Mouse (Mus musculus) testis, adult 2 months (tissue): ENCODE data around the gene Defb43. TPM values are rescaled to one million over a fixed set of nuclear protein-coding genes. Genes with fewer than 3 reads are reported as not detected.

Source experiments
- H3K27ac ChIP-seq: fragments of 200-500 bp; 2 replicates; pipeline ENCODE4 v1.5.1; 2012; ENCODE audit warnings: low read depth, low read length; ENCODE audit not compliant: control insufficient read depth, insufficient read depth
- H3K27me3 ChIP-seq: fragments of 200-500 bp; 2 replicates; pipeline ENCODE4 v1.6.1; 2012; ENCODE audit warnings: mild to moderate bottlenecking, low read length, moderate library complexity; ENCODE audit not compliant: control insufficient read depth, insufficient read depth
- H3K36me3 ChIP-seq: fragments of 200-500 bp; 2 replicates; pipeline ENCODE4 v1.6.1; 2012; ENCODE audit warnings: mild to moderate bottlenecking, low read length; ENCODE audit not compliant: control insufficient read depth, insufficient read depth
- H3K4me1 ChIP-seq: fragments of 200-500 bp; 2 replicates; pipeline ENCODE4 v1.6.1; 2012; ENCODE audit warnings: low read length; ENCODE audit not compliant: control insufficient read depth, insufficient read depth
- H3K4me3 ChIP-seq: fragments of 200-500 bp; 2 replicates; pipeline ENCODE4 v1.5.1; 2012; ENCODE audit warnings: low read depth, mild to moderate bottlenecking, low read length, moderate library complexity, mixed read lengths; ENCODE audit not compliant: control insufficient read depth
- CTCF ChIP-seq: fragments of 200-500 bp; IDR thresholded peaks from 2 replicates; pipeline ENCODE4 v1.5.1; 2012; ENCODE audit warnings: low read depth, mild to moderate bottlenecking, inconsistent platforms, low read length, moderate library complexity; ENCODE audit not compliant: control insufficient read depth, insufficient read depth, insufficient replicate concordance
- POLR2A ChIP-seq: fragments of 200-500 bp; IDR thresholded peaks from 2 replicates; pipeline ENCODE4 v1.6.1; 2012; ENCODE audit warnings: low read depth, mild to moderate bottlenecking, inconsistent platforms, low read length, moderate library complexity; ENCODE audit not compliant: control insufficient read depth
- polyA plus RNA-seq: library from polyadenylated mRNA; depleted of rRNA; stranded (reverse); fragments of >200 nt; gene quantifications from 2 replicates; pipeline ENCODE4 v1.2.3, GENCODE M21; 2012

Defb43 gene
- polyA plus RNA-seq, 1 experiment: not detected

DNA sequence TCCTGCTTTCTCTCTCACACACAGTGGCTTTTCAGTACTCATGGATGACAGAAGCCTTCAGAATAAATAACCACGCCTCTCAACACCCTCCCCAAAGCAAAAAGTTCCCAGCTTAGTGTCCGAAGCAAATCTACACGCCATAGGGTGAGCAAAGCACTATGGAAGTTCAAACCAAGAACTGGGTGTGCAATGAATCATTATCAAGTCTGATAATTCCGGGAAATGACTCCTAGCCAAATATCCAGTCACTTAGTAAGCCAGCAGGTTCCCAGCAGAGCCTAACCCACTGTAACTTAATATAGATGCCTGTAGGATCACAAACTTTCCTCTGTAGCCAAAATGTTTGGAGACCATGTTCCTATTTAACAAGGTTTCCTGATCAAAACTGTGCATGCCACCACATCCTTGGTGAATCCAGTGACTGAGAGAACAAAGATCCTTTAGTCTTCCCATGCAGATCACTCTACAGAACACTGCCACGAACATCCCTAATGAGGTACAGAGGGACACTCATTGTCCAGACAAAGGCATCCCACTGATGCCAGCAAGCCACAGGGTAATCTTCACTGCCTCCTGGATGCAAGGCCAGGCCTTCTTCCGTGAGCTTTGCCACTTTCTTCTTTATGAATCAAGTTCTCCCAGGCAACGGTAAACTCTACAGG, 19.6 kb upstream of the Defb43 start:
- Histone ChIP-seq H3K27me3 (no peaks in the 10 kb centered on the region), H3K4me1 (no peaks in the 10 kb centered on the region), H3K36me3 (no peaks in the 10 kb centered on the region), H3K4me3 (no peak overlapping the region), H3K27ac (no peak overlapping the region)
- no peak for TF ChIP-seq CTCF
- no peak for TF ChIP-seq POLR2A

DNA sequence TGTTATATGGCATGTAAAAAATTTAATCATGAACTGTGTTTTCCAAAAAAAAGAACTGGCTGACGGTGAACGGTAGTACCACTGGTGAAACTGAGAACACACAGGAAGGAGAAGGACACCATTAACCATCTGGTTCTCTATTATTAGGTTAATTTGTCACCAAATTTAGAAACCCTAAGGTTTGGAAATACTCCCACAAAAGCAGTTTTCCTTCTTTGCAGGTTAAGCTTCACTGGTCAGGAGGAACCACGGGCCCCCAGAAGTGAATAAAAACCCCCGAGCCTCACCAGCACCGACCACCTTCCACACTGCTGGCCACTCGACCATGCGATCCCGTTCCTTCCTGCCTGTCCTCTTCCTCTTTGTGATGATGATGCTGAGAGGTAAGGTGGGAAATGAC, 13.8 kb upstream of the Defb43 start, which contains the start of gene Defb47:
Gene Defb47 (plus strand): TSS at position 301 of the 400 bp plus-strand sequence.
- H3K4me1 ChIP-seq: no peaks in the 10 kb centered on the region
- H3K4me3 ChIP-seq: no peak within 1 kb of the TSS
- no peak within 1 kb of the TSS for H3K27ac ChIP-seq
- H3K36me3 ChIP-seq: no peaks in the 10 kb centered on the region
- no peaks in the 10 kb centered on the region for H3K27me3 ChIP-seq
- TF ChIP-seq POLR2A (no peak), CTCF (no peak)

GRCm38 (mm10) chr14:62998977-62999376, 12.6 kb upstream of the Defb43 start:
- no peak overlapping the region for H3K27ac ChIP-seq
- H3K36me3 ChIP-seq: no peaks in the 10 kb centered on the region
- no peak for TF ChIP-seq CTCF
- no peak for TF ChIP-seq POLR2A
- H3K4me3 ChIP-seq: no peak overlapping the region
- H3K27me3 ChIP-seq: no peaks in the 10 kb centered on the region
- no peaks in the 10 kb centered on the region for H3K4me1 ChIP-seq

DNA sequence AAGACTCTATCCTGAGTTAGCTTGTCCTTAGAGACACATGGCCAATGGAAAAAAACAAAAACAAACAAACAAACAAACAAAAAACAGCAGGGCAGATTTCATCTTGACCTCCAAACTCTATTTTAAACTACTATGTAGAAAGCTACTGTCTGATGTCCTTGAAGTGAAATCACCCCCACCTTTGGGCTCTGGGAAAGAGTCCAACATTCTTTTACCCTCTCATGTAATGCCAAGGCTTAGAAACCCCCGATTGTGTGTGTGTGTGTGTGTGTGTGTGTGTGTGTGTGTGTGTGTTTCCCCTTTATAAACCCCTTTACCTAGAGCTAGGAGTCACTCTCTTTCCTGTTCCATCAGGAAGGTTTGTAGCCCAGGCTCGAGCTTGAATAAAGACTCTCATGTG, 9.0 kb upstream of the Defb43 start:
- TF ChIP-seq POLR2A (no peak), CTCF (no peak)
- Histone ChIP-seq H3K4me3 (no peak overlapping the region), H3K27me3 (no peaks in the 10 kb centered on the region), H3K27ac (no peak overlapping the region), H3K36me3 (no peaks in the 10 kb centered on the region), H3K4me1 (no peaks in the 10 kb centered on the region)

GRCm38 (mm10) chr14:63013082-63013481, 1.5 kb downstream of the Defb43 start:
- H3K36me3 ChIP-seq: no peaks in the 10 kb centered on the region
- no peak for TF ChIP-seq CTCF
- no peak for TF ChIP-seq POLR2A
- H3K4me1 ChIP-seq: no peaks in the 10 kb centered on the region; the same call in 1 of the 2 replicates
- no peaks in the 10 kb centered on the region for H3K27me3 ChIP-seq
- no peak overlapping the region for H3K4me3 ChIP-seq
- no peak overlapping the region for H3K27ac ChIP-seq

DNA sequence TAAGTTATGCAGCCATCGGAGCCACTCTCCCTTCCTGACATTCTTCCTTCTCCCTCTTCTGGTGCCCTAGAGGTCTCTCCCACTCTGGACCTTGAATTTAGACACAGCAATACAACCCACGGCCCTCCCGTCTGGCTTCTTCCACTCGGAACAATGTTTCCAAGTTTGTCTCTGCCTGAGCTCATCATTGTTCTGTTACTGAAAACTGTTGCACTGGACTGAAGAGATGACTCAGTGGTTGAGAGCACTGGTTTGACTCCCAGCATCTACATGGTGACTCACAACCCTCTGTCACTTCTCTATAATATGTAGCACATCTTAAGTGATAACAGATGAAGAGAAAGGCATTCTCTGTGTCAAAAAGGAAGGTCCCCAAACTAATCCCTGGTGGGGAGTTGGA, 3.1 kb downstream of the Defb43 start:
- no peaks in the 10 kb centered on the region; the same call in 1 of the 2 replicates for H3K4me1 ChIP-seq
- no peak overlapping the region for H3K4me3 ChIP-seq
- no peak overlapping the region for H3K27ac ChIP-seq
- no peaks in the 10 kb centered on the region for H3K27me3 ChIP-seq
- no peak for TF ChIP-seq POLR2A
- no peak for TF ChIP-seq CTCF
- H3K36me3 ChIP-seq: no peaks in the 10 kb centered on the region

GRCm38 (mm10) chr14:63020524-63021156, 9.1 kb downstream of the Defb43 start:
- H3K4me3 ChIP-seq: no peak overlapping the region
- H3K36me3 ChIP-seq: no peaks in the 10 kb centered on the region
- H3K27me3 ChIP-seq: no peaks in the 10 kb centered on the region
- TF ChIP-seq CTCF: no peak
- no peak for TF ChIP-seq POLR2A
- peaks cover 4% of the 10 kb centered on the region for H3K4me1 ChIP-seq
- no peak overlapping the region for H3K27ac ChIP-seq

DNA sequence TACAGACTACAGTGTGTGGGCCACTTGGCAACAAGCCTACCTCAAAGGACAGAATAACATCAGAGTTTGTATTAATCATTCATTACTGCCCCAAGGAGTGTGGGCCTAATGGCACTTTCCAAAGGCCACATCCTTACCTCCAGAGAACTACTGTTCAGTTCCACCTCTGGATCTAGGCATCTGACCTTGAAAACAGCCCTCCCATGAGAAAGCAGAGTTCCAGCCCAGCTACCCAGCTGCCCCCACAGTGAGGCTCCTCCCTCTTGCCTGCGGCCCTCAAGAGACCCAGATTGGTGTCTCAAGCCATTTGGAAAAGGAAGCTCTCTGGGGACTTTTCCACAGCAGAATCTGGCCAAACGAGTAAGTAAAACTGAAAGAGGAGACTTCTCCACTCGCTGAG, 35.1 kb downstream of the Defb43 start, which contains the start of gene Defb42:
Gene Defb42 (plus strand): TSS at position 301 of the 400 bp plus-strand sequence.
- TF ChIP-seq CTCF (no peak), POLR2A (no peak)
- Histone ChIP-seq H3K27me3 (no peaks in the 10 kb centered on the region), H3K4me1 (peaks cover 6% of the 10 kb centered on the region; the same call in 1 of the 2 replicates), H3K27ac (no peak within 1 kb of the TSS), H3K4me3 (no peak within 1 kb of the TSS), H3K36me3 (no peaks in the 10 kb centered on the region)
